Mouse (Mus musculus) liver, embryonic 16.5 days (tissue): Measurements from ENCODE around the gene Sgta. TPM values are rescaled to one million over a fixed set of nuclear protein-coding genes. Genes with fewer than 3 reads are reported as not detected.
"Not testable (repeated sequence)": the region's sequence is repeated elsewhere in the genome, so short reads cannot be mapped to it uniquely, and the experiment has no call there.

Experiments
- ATAC-seq: fragments of 200-750 bp; cut with Nextera tagmentation; 2 replicates; pipeline ENCODE4 v1.8.0; 2017; ENCODE audit warnings: low read depth, mild to moderate bottlenecking, moderate number of reproducible peaks, moderate library complexity
- H3K27ac ChIP-seq: fragments of 300-500 bp; sonication (generic); 2 replicates; pipeline ENCODE4 v1.5.1; 2014; ENCODE audit warnings: mild to moderate bottlenecking, low read length
- H3K27me3 ChIP-seq: fragments of 300-500 bp; sonication (generic); 2 replicates; pipeline ENCODE4 v1.6.1; 2014; ENCODE audit warnings: low read depth, low read length, mixed read lengths; ENCODE audit not compliant: control insufficient read depth, insufficient read depth
- H3K36me3 ChIP-seq: fragments of 300-500 bp; sonication (generic); 2 replicates; pipeline ENCODE4 v1.6.1; 2014; ENCODE audit warnings: mild to moderate bottlenecking; ENCODE audit not compliant: control insufficient read depth, insufficient read depth
- H3K4me1 ChIP-seq: fragments of 300-500 bp; sonication (generic); 2 replicates; pipeline ENCODE4 v1.6.1; 2014; ENCODE audit warnings: low read depth, low read length, mixed read lengths; ENCODE audit not compliant: control insufficient read depth
- H3K4me2 ChIP-seq: fragments of 300-500 bp; sonication (generic); 2 replicates; pipeline ENCODE4 v1.6.1; 2014; ENCODE audit warnings: low read depth, low read length, mixed read lengths
- H3K4me3 ChIP-seq: fragments of 300-500 bp; sonication (generic); 2 replicates; pipeline ENCODE4 v1.5.1; 2014; ENCODE audit warnings: low read depth, mild to moderate bottlenecking, low read length
- H3K9ac ChIP-seq: fragments of 300-500 bp; sonication (generic); 2 replicates; pipeline ENCODE4 v1.6.1; 2014; ENCODE audit warnings: low read depth, low read length
- H3K9me3 ChIP-seq: fragments of 300-500 bp; sonication (generic); replicated peaks from 2 replicates; pipeline ENCODE4 v1.6.1; 2016; ENCODE audit warnings: low read length; ENCODE audit not compliant: control insufficient read depth
- WGBS: fragments of 180-500 bp; shearing (Covaris S2); extraction: QIAGEN DNeasy Blood & Tissue Kit; methylation state at CpG from one replicate; pipeline ENCODE4 v1.1.7; 2014; ENCODE audit not compliant: insufficient replicate concordance; 5-methylcytosine and 5-hydroxymethylcytosine counted together
- polyA plus RNA-seq: library from polyadenylated mRNA; unstranded; fragments of >200 nt; fragmentation: Nextera tagmentation; extraction: Ambion mirVana; gene quantifications from 2 replicates; pipeline ENCODE4 v1.2.1, GENCODE M21; 2015

The Sgta gene
- polyA plus RNA-seq, 1 experiment from 2014 or later: 57.3 TPM

- 66% methylated on average over 5 of the region's 5 CpGs for WGBS
- no peak overlapping the region for H3K9ac ChIP-seq
- no peaks in the 10 kb centered on the region for H3K9me3 ChIP-seq
- no peak overlapping the region for H3K4me2 ChIP-seq
- H3K27ac ChIP-seq: no peak overlapping the region
- no peak overlapping the region for H3K4me3 ChIP-seq
- H3K27me3 ChIP-seq: no peaks in the 10 kb centered on the region
- no peak for ATAC-seq
- peaks cover 20% of the 10 kb centered on the region for H3K4me1 ChIP-seq
- 0 out of 2 replicates have a peak, but pooled peaks cover 2% of the 10 kb centered on the region for H3K36me3 ChIP-seq
Observed at GRCm38 (mm10) chr10:81068706-81069105, 8.7 kb upstream of the Sgta start.

- not testable (repeated sequence) for H3K9ac ChIP-seq, ATAC-seq, H3K4me1 ChIP-seq, H3K27ac ChIP-seq, H3K4me2 ChIP-seq, H3K36me3 ChIP-seq, H3K9me3 ChIP-seq, H3K4me3 ChIP-seq, H3K27me3 ChIP-seq
- WGBS: 77% methylated on average over 8 of the region's 8 CpGs
Observed at GRCm38 (mm10) chr10:81064519-81064918, 4.5 kb upstream of the Sgta start.

GRCm38 (mm10) chr10:81062710-81063109 is 2.7 kb upstream of the Sgta start:
- 46% methylated on average over 4 of the region's 4 CpGs for WGBS
- H3K27ac ChIP-seq: no peak overlapping the region
- no peaks in the 10 kb centered on the region for H3K27me3 ChIP-seq
- ATAC-seq: no peak
- no peaks in the 10 kb centered on the region for H3K36me3 ChIP-seq
- H3K9ac ChIP-seq: no peak overlapping the region
- no peak overlapping the region for H3K4me2 ChIP-seq
- H3K9me3 ChIP-seq: no peaks in the 10 kb centered on the region
- no peak overlapping the region for H3K4me3 ChIP-seq
- H3K4me1 ChIP-seq: peaks cover 12% of the 10 kb centered on the region

- WGBS: 68% methylated on average over 6 of the region's 6 CpGs
- Histone ChIP-seq H3K27me3 (no peaks in the 10 kb centered on the region), H3K36me3 (no peaks in the 10 kb centered on the region), H3K4me1 (peaks cover 12% of the 10 kb centered on the region), H3K9me3 (no peaks in the 10 kb centered on the region), H3K4me2 (peak overlapping the region; percentile 87), H3K4me3 (peak overlapping the region; percentile 72), H3K9ac (peak overlapping the region; percentile 82; the same call in 1 of the 2 replicates), H3K27ac (no peak overlapping the region)
- no peak for ATAC-seq
Observed at GRCm38 (mm10) chr10:81058896-81059295, 1.1 kb downstream of the Sgta start.

GRCm38 (mm10) chr10:81057406-81058130 is 2.4 kb downstream of the Sgta start:
- Histone ChIP-seq H3K9me3 (no peaks in the 10 kb centered on the region), H3K36me3 (no peaks in the 10 kb centered on the region), H3K9ac (no peak overlapping the region), H3K4me3 (no peak overlapping the region), H3K27me3 (no peaks in the 10 kb centered on the region), H3K27ac (no peak overlapping the region), H3K4me2 (no peak overlapping the region), H3K4me1 (peaks cover 12% of the 10 kb centered on the region)
- ATAC-seq: no peak
- 86% methylated on average over 23 of the region's 23 CpGs for WGBS

- not testable (repeated sequence) for H3K36me3 ChIP-seq, H3K4me2 ChIP-seq, ATAC-seq, H3K27me3 ChIP-seq, H3K9me3 ChIP-seq, H3K4me3 ChIP-seq, H3K9ac ChIP-seq, H3K27ac ChIP-seq
- H3K4me1 ChIP-seq: peaks cover 14% of the 10 kb centered on the region
- WGBS: 68% methylated on average over 11 of the region's 11 CpGs
Observed at GRCm38 (mm10) chr10:81055802-81056340, 4.1 kb downstream of the Sgta start.

- Histone ChIP-seq H3K36me3 (peaks cover 12% of the 10 kb centered on the region), H3K4me1 (peaks cover 14% of the 10 kb centered on the region), H3K9ac (no peak overlapping the region), H3K4me2 (no peak overlapping the region), H3K9me3 (no peaks in the 10 kb centered on the region), H3K4me3 (no peak overlapping the region), H3K27me3 (no peaks in the 10 kb centered on the region), H3K27ac (no peak overlapping the region)
- WGBS: 74% methylated on average over 6 of the region's 6 CpGs
- no peak for ATAC-seq
Observed at GRCm38 (mm10) chr10:81055169-81055568, 4.8 kb downstream of the Sgta start.

- H3K4me3 ChIP-seq: no peak overlapping the region
- H3K27me3 ChIP-seq: no peaks in the 10 kb centered on the region
- H3K27ac ChIP-seq: no peak overlapping the region
- no peak overlapping the region for H3K4me2 ChIP-seq
- H3K4me1 ChIP-seq: peaks cover 2% of the 10 kb centered on the region; the same call in 1 of the 2 replicates
- H3K9me3 ChIP-seq: no peaks in the 10 kb centered on the region
- H3K36me3 ChIP-seq: peaks cover 22% of the 10 kb centered on the region
- 76% methylated on average over 5 of the region's 5 CpGs for WGBS
- H3K9ac ChIP-seq: no peak overlapping the region
- ATAC-seq: no peak
Observed at GRCm38 (mm10) chr10:81052577-81052976, 7.4 kb downstream of the Sgta start.

GRCm38 (mm10) chr10:81051133-81051532 is 8.8 kb downstream of the Sgta start:
- Histone ChIP-seq H3K27me3 (no peaks in the 10 kb centered on the region), H3K9ac (no peak overlapping the region), H3K4me3 (no peak overlapping the region), H3K4me2 (no peak overlapping the region), H3K4me1 (peaks cover 2% of the 10 kb centered on the region; the same call in 1 of the 2 replicates), H3K27ac (no peak overlapping the region), H3K9me3 (no peaks in the 10 kb centered on the region), H3K36me3 (peaks cover 32% of the 10 kb centered on the region)
- WGBS: 49% methylated on average over 6 of the region's 6 CpGs
- ATAC-seq: peak; percentile 41; the same call in 1 of the 2 replicates
